Mouse (Mus musculus) embryonic facial prominence, embryonic 10.5 days (tissue): ENCODE measurements at regions not wholly inside any gene's neighbourhood (a gene's known extent, or its start where the extent isn't known, plus 50 kb on each side); places are given as distances from the start of the nearest gene placed in this dataset.
"Not testable (repeated sequence)": the region's sequence is repeated elsewhere in the genome, so short reads cannot be mapped to it uniquely, and the experiment has no call there.

Experiments
- DNase-seq: peaks from one replicate; pipeline ENCODE4 v3.0.0-alpha.2; 2017; ENCODE audit warnings: low spot score
- H3K27ac ChIP-seq: fragments of 300-500 bp; sonication (generic); replicated peaks from 2 replicates; pipeline ENCODE4 v1.5.1; 2016; ENCODE audit warnings: mild to moderate bottlenecking
- H3K27me3 ChIP-seq: fragments of 300-500 bp; sonication (generic); replicated peaks from 2 replicates; pipeline ENCODE4 v1.6.1; 2016; ENCODE audit warnings: low read depth, mild to moderate bottlenecking; ENCODE audit not compliant: poor library complexity, severe bottlenecking
- H3K36me3 ChIP-seq: fragments of 300-500 bp; sonication (generic); replicated peaks from 2 replicates; pipeline ENCODE4 v1.6.1; 2016; ENCODE audit warnings: mild to moderate bottlenecking, moderate library complexity
- H3K4me1 ChIP-seq: fragments of 300-500 bp; sonication (generic); 2 replicates; pipeline ENCODE4 v1.6.1; 2016
- H3K4me3 ChIP-seq: fragments of 300-500 bp; sonication (generic); 2 replicates; pipeline ENCODE4 v1.5.1; 2016; ENCODE audit warnings: mild to moderate bottlenecking, moderate library complexity
- H3K9me3 ChIP-seq: fragments of 300-500 bp; sonication (generic); 2 replicates; pipeline ENCODE4 v1.6.1; 2016; ENCODE audit warnings: mild to moderate bottlenecking
- whole genome bisulfite sequencing: fragments of 180-500 bp; shearing (Covaris S2); methylation state at CpG from one replicate; pipeline ENCODE4 v1.1.7; 2016; 5-methylcytosine and 5-hydroxymethylcytosine counted together

DNA sequence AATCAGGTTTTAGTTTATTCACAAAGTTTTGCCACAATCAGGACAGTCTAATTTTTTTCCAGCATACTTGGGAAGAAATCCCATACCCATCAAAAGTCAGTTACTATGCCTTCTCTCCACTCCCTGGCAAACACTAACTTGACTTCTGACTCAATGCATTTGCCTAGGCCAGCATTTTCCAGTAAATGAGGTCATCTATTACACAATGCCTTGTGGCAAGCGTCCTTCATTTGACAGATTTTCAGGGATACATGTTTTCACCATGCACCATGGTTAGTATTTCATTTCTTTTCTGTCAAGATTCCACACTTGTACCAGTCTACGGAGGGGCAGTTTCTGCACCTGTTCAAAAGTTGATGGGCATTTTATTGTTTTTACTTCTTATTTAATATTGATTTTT, 88.4 kb upstream of the Slc2a12 start:
- H3K27me3 ChIP-seq, H3K36me3 ChIP-seq, H3K4me1 ChIP-seq, DNase-seq, H3K27ac ChIP-seq, H3K4me3 ChIP-seq, H3K9me3 ChIP-seq: not testable (repeated sequence)
- WGBS: 91% methylated on average over 2 of the region's 2 CpGs

DNA sequence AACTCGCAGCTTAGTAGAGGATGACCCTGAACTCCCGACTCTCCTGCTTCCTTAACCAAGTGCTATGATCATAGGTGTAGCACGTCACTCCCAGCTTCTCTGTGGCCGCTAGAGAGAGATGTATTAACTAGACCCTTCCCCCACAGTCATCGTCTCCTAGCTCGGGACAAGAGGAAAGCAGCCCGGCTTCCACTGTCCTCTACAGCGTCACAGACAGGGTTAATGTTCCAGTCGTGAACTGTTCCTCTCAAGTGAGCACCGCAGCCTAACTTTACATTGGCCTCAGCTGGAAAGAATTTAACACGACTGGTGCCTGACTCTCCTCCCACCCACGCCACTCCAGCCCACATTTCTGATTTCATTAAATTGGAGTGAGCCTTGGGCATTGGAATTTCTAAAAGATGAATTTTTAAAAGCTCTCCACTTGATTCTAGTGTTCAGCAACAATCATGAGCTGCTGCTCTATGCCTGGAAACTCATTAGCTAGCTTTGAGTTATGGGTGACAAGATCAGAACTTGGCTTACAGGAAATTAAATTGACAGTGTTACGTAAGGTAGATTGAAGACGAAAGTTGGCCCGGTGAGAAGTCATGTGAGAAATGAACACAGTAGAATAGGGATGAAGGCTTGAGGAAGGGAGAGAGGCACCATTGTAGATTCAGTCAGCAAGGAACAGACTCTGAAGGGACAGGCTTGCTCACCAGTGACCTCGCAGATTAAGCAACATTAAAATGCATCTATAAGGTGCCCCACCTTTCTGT, 75.4 kb upstream of the Slc2a12 start:
- not testable (repeated sequence) for H3K27ac ChIP-seq, H3K36me3 ChIP-seq, H3K9me3 ChIP-seq, H3K4me3 ChIP-seq, H3K4me1 ChIP-seq, H3K27me3 ChIP-seq, DNase-seq
- 77% methylated on average over 16 of the region's 16 CpGs for WGBS

DNA sequence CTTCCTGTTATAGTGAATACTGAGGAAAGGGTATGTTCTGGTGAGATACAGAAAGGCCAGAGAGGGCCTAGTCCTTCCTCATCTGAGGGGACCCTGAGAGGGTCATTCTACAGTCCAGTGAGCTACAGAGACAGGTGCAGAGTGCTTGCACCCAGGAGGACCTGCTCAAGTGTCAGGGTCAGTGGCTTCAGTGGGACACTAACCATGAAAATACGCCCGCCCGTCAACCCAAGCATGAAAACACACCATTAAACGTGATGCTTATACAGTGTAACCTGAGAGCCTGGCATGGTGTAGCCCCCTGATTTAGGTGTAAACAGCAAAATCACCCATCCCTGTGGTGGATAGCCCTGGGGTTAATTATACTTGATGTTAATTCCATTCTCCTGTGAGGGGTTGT, 70.8 kb upstream of the Slc2a12 start:
- not testable (repeated sequence) for DNase-seq, H3K27me3 ChIP-seq

DNA sequence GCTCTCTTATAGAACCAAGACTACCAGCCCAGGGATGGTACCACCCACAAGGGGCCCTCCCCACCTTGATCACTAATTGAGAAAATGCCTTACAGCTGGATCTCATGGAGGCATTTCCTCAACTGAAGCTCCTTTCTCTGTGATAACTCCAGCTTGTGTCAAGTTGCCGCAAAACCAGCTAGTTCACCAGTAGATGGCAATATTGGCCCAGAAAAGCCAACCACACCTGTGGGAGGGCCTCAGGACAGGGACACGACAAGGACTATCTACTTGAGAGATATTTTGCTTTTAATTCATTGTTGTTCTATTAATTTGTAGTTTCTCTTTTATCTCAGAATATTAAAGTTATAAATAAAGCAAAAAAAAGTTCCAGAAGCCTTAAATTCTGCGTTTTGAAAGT, 65.4 kb upstream of the Slc2a12 start:
- H3K4me1 ChIP-seq: not testable (repeated sequence)
- DNase-seq: peak; percentile 63

More for the DNA sequence above, 70.8 kb upstream of the Slc2a12 start:
- H3K9me3 ChIP-seq, H3K36me3 ChIP-seq, H3K4me1 ChIP-seq, H3K27ac ChIP-seq, H3K4me3 ChIP-seq: not testable (repeated sequence)
- WGBS: 76% methylated on average over 4 of the region's 4 CpGs

DNA sequence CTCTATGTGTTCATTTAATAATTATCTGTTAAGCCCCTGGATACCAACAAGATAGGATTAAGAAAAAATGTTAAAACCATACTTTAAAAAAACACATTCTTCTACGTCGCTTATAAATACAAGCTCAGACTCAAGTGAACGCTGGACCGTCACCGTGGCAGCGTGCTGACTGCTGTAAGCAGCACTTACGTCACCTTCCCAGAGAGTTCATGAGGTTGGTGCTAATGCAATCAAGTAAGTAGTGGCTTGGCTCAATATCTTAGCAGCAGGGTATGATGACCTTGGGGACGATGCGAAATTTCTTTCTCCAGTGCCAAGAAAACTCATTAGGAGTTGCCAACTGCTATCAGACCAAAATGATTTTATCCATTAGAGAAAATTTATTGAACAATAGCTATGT, 63.5 kb upstream of the Slc2a12 start:
- DNase-seq, H3K4me1 ChIP-seq, H3K9me3 ChIP-seq, H3K36me3 ChIP-seq, H3K4me3 ChIP-seq, H3K27me3 ChIP-seq, H3K27ac ChIP-seq: not testable (repeated sequence)
- WGBS: 92% methylated on average over 9 of the region's 9 CpGs

More for the DNA sequence above, 65.4 kb upstream of the Slc2a12 start:
- not testable (repeated sequence) for H3K9me3 ChIP-seq, H3K27ac ChIP-seq, H3K36me3 ChIP-seq, H3K27me3 ChIP-seq, H3K4me3 ChIP-seq
- WGBS: 14% methylated on average over 3 of the region's 3 CpGs

DNA sequence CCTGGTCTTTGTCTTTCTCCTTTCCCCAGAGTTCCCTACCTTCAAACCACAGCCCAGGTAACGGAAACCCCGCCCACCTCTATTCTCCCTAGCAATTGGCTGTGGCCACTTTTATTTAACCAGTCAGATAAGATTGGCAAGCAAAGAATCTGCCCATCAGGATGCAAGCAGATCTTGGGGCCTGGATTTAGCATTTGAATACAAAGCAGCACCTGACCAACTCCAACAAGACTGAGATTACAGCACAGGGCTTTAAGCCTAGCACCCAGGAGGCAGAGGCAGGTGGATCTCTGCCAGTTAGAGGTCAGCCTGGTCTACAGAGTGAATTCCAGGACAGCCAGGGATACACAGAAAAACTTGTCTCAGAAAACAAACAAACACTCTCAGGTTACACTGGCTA, 61.5 kb upstream of the Slc2a12 start:
- H3K27ac ChIP-seq, H3K4me3 ChIP-seq, H3K27me3 ChIP-seq, H3K4me1 ChIP-seq, DNase-seq, H3K36me3 ChIP-seq, H3K9me3 ChIP-seq: not testable (repeated sequence)
- WGBS: 83% methylated on average over 2 of the region's 2 CpGs

DNA sequence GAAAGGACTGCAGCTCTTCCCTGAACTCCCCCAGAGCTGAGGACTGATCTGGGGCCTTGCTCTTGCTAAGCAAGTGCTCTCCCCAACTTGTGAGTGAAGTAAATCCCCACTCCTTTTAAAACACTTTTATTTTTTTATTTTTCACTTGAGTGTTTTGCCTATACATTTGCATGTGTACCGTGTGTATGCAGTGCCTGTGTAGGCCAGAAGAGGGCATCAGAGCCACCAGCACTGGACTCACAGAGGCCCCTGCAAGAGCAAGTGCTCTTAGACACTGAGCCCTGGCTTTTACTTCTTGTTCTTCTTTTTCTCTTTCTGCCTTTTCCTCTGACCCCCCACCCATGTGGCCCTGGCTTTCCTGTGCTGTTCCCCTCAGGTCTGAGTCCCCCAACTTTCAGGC, 56.2 kb upstream of the Slc2a12 start:
- not testable (repeated sequence) for H3K27me3 ChIP-seq, H3K4me1 ChIP-seq, H3K9me3 ChIP-seq, H3K4me3 ChIP-seq, H3K27ac ChIP-seq, H3K36me3 ChIP-seq
- 88% methylated on average over 1 of the region's 1 CpGs for WGBS
- peak; percentile 17 for DNase-seq

DNA sequence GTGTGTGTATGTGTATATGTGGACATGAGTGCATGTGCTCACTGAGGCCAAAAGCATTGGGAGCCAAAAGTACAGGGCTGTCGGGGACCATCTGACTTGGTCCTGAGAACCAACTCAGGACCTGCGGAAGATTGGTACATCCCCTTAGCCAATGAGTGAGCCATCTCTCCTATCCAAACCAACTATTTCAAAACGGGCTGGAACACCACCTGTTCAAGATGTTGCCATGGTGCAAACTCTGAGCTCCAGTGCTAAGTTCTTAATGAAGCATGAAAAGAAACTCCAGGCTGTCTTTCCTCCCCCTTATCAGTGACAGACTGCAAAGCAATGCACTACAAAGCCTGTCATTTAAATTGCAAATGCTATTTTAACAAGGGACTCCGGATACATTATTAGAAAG, 53.1 kb upstream of the Slc2a12 start:
- not testable (repeated sequence) for H3K36me3 ChIP-seq, H3K27ac ChIP-seq, H3K4me3 ChIP-seq, H3K9me3 ChIP-seq, DNase-seq, H3K27me3 ChIP-seq, H3K4me1 ChIP-seq
- 49% methylated on average over 4 of the region's 4 CpGs for WGBS

DNA sequence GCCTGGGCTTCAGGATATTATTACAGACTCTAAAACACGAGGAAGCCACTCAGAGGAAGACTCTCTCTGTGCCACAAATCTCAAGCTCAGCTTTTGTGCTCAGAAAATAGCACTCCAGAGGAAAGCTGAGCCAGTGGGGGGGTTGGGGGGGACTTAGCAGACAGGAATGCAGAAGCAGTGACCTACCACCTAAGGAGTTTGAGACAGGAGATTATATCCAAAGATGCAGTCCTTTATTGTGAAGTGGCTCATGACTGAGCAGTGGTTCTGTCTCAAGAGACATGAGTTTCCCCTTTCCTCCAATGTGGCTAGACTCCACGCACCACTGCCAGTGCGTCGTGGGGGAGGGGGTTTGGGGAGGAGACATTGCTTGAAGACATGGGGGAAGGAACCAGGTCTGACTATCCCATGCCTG, 52.6 kb upstream of the Slc2a12 start:
- not testable (repeated sequence) for DNase-seq, H3K27me3 ChIP-seq, H3K27ac ChIP-seq, H3K4me1 ChIP-seq, H3K36me3 ChIP-seq, H3K9me3 ChIP-seq, H3K4me3 ChIP-seq
- 47% methylated on average over 4 of the region's 4 CpGs for WGBS

DNA sequence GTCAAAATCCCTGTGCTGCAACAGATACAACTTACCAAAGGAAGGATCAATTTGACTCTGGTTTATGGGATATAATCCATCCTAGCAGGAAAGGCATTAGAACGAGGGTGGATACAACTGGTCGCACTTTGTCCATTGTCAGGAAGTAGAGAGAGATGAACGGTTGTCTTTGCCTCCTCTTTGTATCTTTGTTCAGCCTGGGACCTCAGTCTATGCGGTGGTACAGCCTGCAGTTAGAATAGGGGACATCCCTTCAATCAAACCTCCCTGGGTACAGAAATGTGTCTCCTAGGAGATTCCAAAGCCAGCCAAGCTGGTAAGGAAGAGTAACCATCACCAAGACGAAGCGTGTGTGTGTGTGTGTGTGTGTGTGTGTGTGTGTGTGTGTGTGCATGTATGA, 52.1 kb upstream of the Slc2a12 start:
- not testable (repeated sequence) for H3K4me1 ChIP-seq, H3K9me3 ChIP-seq, H3K4me3 ChIP-seq, DNase-seq, H3K27me3 ChIP-seq, H3K36me3 ChIP-seq, H3K27ac ChIP-seq
- 92% methylated on average over 6 of the region's 6 CpGs for WGBS
